16 mouse cellular contexts compared by ENCODE assay signal in genomic region chr1:81671725-81672124, GRCm38 (mm10).
"Had no signal": no experiment of that assay in that cellular context is flagged by ENCODE, and none has a peak within 500 bp of the region (broad histone marks: within the 10 kb centered on the region; RNA-seq: fewer than 3 reads in every experiment).

No protein-coding gene starts in this region.

- DNase-seq: lung, adult 2 months; lung, postnatal 14 days; lung, postnatal 36 days; right cerebral cortex, postnatal 14 days; thymus, adult 2 months; thymus, postnatal 25 days; thymus, postnatal 4 days had no signal

- H3K36me3 ChIP-seq: lung, embryonic 15.5 days; midbrain, embryonic 12.5 days; midbrain, embryonic 15.5 days; neural tube, embryonic 12.5 days; stomach, embryonic 15.5 days had no signal

- H3K4me2 ChIP-seq: lung, embryonic 15.5 days; midbrain, embryonic 12.5 days; midbrain, embryonic 15.5 days; neural tube, embryonic 12.5 days; stomach, embryonic 15.5 days had no signal

- H3K4me1 ChIP-seq: megakaryocyte, embryonic 14.5 days; midbrain, embryonic 12.5 days; midbrain, embryonic 15.5 days; neural tube, embryonic 12.5 days; stomach, embryonic 15.5 days had no signal

- H3K27me3 ChIP-seq: lung, embryonic 15.5 days; megakaryocyte, embryonic 14.5 days; midbrain, embryonic 12.5 days; midbrain, embryonic 15.5 days; neural tube, embryonic 12.5 days; stomach, embryonic 15.5 days had no signal

- H3K9me3 ChIP-seq: lung, embryonic 15.5 days; megakaryocyte, embryonic 14.5 days; midbrain, embryonic 12.5 days; midbrain, embryonic 15.5 days; neural tube, embryonic 12.5 days; stomach, embryonic 15.5 days had no signal

- H3K4me3 ChIP-seq: lung, embryonic 15.5 days; megakaryocyte, embryonic 14.5 days; midbrain, embryonic 12.5 days; midbrain, embryonic 15.5 days; neural tube, embryonic 12.5 days; stomach, embryonic 15.5 days had no signal

- ATAC-seq: lung, postnatal 0 days; midbrain, embryonic 15.5 days had no signal

- H3K27ac ChIP-seq: lung, embryonic 15.5 days; macrophage; midbrain, embryonic 12.5 days; midbrain, embryonic 15.5 days; neural tube, embryonic 12.5 days; stomach, embryonic 15.5 days; stomach, postnatal 0 days had no signal

- H3K9ac ChIP-seq: lung, embryonic 15.5 days; midbrain, embryonic 12.5 days; midbrain, embryonic 15.5 days; neural tube, embryonic 12.5 days; stomach, embryonic 15.5 days had no signal
